ENCODE assay signal across 24 mouse cellular contexts in genomic region chr13:63198038-63198437, GRCm38 (mm10).
DNase-seq lines count a peak whose midpoint lies in the region; ATAC-seq and TF ChIP-seq lines count a peak whose summit lies in the region.
"Had no signal": no experiment of that assay in that cellular context is flagged by ENCODE, and none has a peak within 500 bp of the region (broad histone marks: within the 10 kb centered on the region; RNA-seq: fewer than 3 reads in every experiment).

No protein-coding gene starts in this region.

- no peaks in the 10 kb centered on the region for H3K27me3 ChIP-seq in lung, embryonic 16.5 days (ENCODE audit: control insufficient read depth, insufficient read depth, low read depth, low read length)
- H3K27me3 ChIP-seq in midbrain, embryonic 11.5 days (ENCODE audit: control insufficient read depth, insufficient read depth, low read length): no peaks in the 10 kb centered on the region
- no peaks in the 10 kb centered on the region for H3K27me3 ChIP-seq in midbrain, embryonic 14.5 days (ENCODE audit: control insufficient read depth, insufficient read depth, low read length)
- H3K27me3 ChIP-seq: CH12.LX; embryonic facial prominence, embryonic 12.5 days; forebrain, embryonic 13.5 days; forebrain, embryonic 15.5 days; Patski had no signal

- no peak for TF ChIP-seq POLR2A in lung, adult 2 months (IDR thresholded peaks at IDR 0.05; ENCODE audit: borderline replicate concordance, extremely low read depth, low read depth, low read length)

- ATAC-seq in lung, embryonic 16.5 days (ENCODE audit: low read depth): 0 out of 2 replicates have a peak, but pooled peaks have one; percentile 41
- ATAC-seq in midbrain, embryonic 11.5 days (ENCODE audit: low FRiP score): no peak
- ATAC-seq in midbrain, embryonic 14.5 days (ENCODE audit: low FRiP score, low TSS enrichment): no peak
- ATAC-seq: activated CD4-positive, CD25-positive, alpha-beta regulatory T cell, adult 4 months; CD4-positive, CD25-positive, alpha-beta regulatory T cell, adult 4 months; forebrain, embryonic 13.5 days; forebrain, embryonic 15.5 days; Patski had no signal

- H3K27ac ChIP-seq in lung, embryonic 16.5 days (ENCODE audit: low read length): peak overlapping the region; percentile 44; the same call in 1 of the 2 replicates
- no peak overlapping the region for H3K27ac ChIP-seq in midbrain, embryonic 11.5 days (ENCODE audit: low read depth, low read length)
- no peak overlapping the region for H3K27ac ChIP-seq in midbrain, embryonic 14.5 days (replicated peaks; ENCODE audit: low read depth, low read length)
- H3K27ac ChIP-seq: embryonic facial prominence, embryonic 10.5 days; embryonic facial prominence, embryonic 12.5 days; forebrain, embryonic 13.5 days; forebrain, embryonic 15.5 days had no signal

- H3K4me1 ChIP-seq in lung, embryonic 16.5 days (replicated peaks; ENCODE audit: control insufficient read depth, insufficient read depth, low read length): no peaks in the 10 kb centered on the region
- no peaks in the 10 kb centered on the region for H3K4me1 ChIP-seq in lung, adult 2 months (ENCODE audit: control insufficient read depth, insufficient read depth, low read length)
- peaks cover 3% of the 10 kb centered on the region for H3K4me1 ChIP-seq in midbrain, embryonic 11.5 days (ENCODE audit: control insufficient read depth, insufficient read depth, low read length)
- H3K4me1 ChIP-seq in midbrain, embryonic 14.5 days (ENCODE audit: control insufficient read depth, insufficient read depth, low read length): no peaks in the 10 kb centered on the region
- H3K4me1 ChIP-seq: forebrain, embryonic 15.5 days had no signal

- no peak overlapping the region for H3K4me2 ChIP-seq in lung, embryonic 16.5 days (ENCODE audit: low read depth, low read length)
- no peak overlapping the region for H3K4me2 ChIP-seq in midbrain, embryonic 11.5 days
- H3K4me2 ChIP-seq in midbrain, embryonic 14.5 days (ENCODE audit: low read length): no peak overlapping the region
- H3K4me2 ChIP-seq: embryonic facial prominence, embryonic 12.5 days; forebrain, embryonic 13.5 days; forebrain, embryonic 15.5 days had no signal

- H3K4me3 ChIP-seq in lung, embryonic 16.5 days (ENCODE audit: low read length): no peak overlapping the region
- H3K4me3 ChIP-seq in lung, adult 2 months (replicated peaks; ENCODE audit: extremely low read depth, low read depth, low read length): no peak overlapping the region
- H3K4me3 ChIP-seq in midbrain, embryonic 11.5 days (ENCODE audit: low read depth, low read length): no peak overlapping the region
- no peak overlapping the region for H3K4me3 ChIP-seq in midbrain, embryonic 14.5 days (replicated peaks; ENCODE audit: low read depth, low read length)
- H3K4me3 ChIP-seq: embryonic facial prominence, embryonic 10.5 days; embryonic facial prominence, embryonic 12.5 days; forebrain, embryonic 13.5 days; forebrain, embryonic 15.5 days had no signal

- H3K36me3 ChIP-seq in lung, embryonic 16.5 days (ENCODE audit: control insufficient read depth, insufficient read depth, low read length): no peaks in the 10 kb centered on the region
- H3K36me3 ChIP-seq in midbrain, embryonic 11.5 days (ENCODE audit: control insufficient read depth, insufficient read depth, low read length): no peaks in the 10 kb centered on the region
- no peaks in the 10 kb centered on the region for H3K36me3 ChIP-seq in midbrain, embryonic 14.5 days (ENCODE audit: control insufficient read depth, insufficient read depth, low read length)
- H3K36me3 ChIP-seq: embryonic facial prominence, embryonic 10.5 days; embryonic facial prominence, embryonic 12.5 days; forebrain, embryonic 15.5 days; G1E had no signal

- 72% methylated on average over 1 of the region's 1 CpGs for WGBS in lung, embryonic 16.5 days
- WGBS in lung, adult 2 months: 71% methylated on average over 1 of the region's 1 CpGs
- 95% methylated on average over 1 of the region's 1 CpGs for WGBS in midbrain, embryonic 11.5 days
- WGBS in midbrain, embryonic 14.5 days: 90% methylated on average over 1 of the region's 1 CpGs

- DNase-seq in lung, adult 2 months: no peak
- peak; percentile 35 for DNase-seq in lung, postnatal 25 days (ENCODE audit: low spot score)
- DNase-seq in lung, postnatal 10 days: no peak
- DNase-seq in midbrain, embryonic 11.5 days (ENCODE audit: low spot score, missing footprints): peak; percentile 45
- no peak for DNase-seq in midbrain, embryonic 14.5 days
- DNase-seq: adrenal gland, adult 8-10 months; adrenal gland, postnatal 14 days; adrenal gland, postnatal 36 days; B cell, adult 2 months; cerebellum, adult 11-12 months; cerebellum, adult 2 months; cerebellum, adult 9-10 months; cerebellum, postnatal 10 days; cerebellum, postnatal 25 days had no signal

- H3K9me3 ChIP-seq in lung, embryonic 16.5 days (ENCODE audit: control insufficient read depth, low read length): no peaks in the 10 kb centered on the region
- no peaks in the 10 kb centered on the region for H3K9me3 ChIP-seq in midbrain, embryonic 11.5 days (ENCODE audit: control insufficient read depth, low read length)
- no peaks in the 10 kb centered on the region for H3K9me3 ChIP-seq in midbrain, embryonic 14.5 days (ENCODE audit: control insufficient read depth, low read length)
- H3K9me3 ChIP-seq: embryonic facial prominence, embryonic 10.5 days; embryonic facial prominence, embryonic 12.5 days; forebrain, embryonic 13.5 days; forebrain, embryonic 15.5 days; G1E had no signal

- TF ChIP-seq CTCF in lung, adult 2 months (IDR thresholded peaks at IDR 0.05; ENCODE audit: insufficient read depth, low read length): no peak

- H3K9ac ChIP-seq in lung, embryonic 16.5 days (ENCODE audit: low read length): no peak overlapping the region
- H3K9ac ChIP-seq in midbrain, embryonic 11.5 days (ENCODE audit: low read length): no peak overlapping the region
- H3K9ac ChIP-seq in midbrain, embryonic 14.5 days (replicated peaks; ENCODE audit: low read length): no peak overlapping the region
- H3K9ac ChIP-seq: embryonic facial prominence, embryonic 12.5 days; forebrain, embryonic 13.5 days; forebrain, embryonic 15.5 days had no signal

Comparison
In these comparisons a context has a peak if more than half of its experiments do, and no peak if none do; other contexts are left out.
1. DNase-seq: peak in lung, postnatal 25 days (single experiment) and midbrain, embryonic 11.5 days (single experiment); none in lung, adult 2 months (single experiment), lung, postnatal 10 days (single experiment) and midbrain, embryonic 14.5 days (single experiment).